Mouse (Mus musculus): ENCODE results near the gene Defb42. TPM values are rescaled to one million over a fixed set of nuclear protein-coding genes. Genes with fewer than 3 reads are reported as not detected.

Defb42 gene
- 0.17 and 0.21 TPM in 2 replicates for polyA plus RNA-seq (2012; rRNA removed)

GRCm38 (mm10) chr14:63046691-63047090 is at the start of gene Defb42:
Gene Defb42, plus strand, starts transcription at chr14:63046991.

GRCm38 (mm10) chr14:62997777-62998176 is 49.0 kb upstream of the Defb42 start, which contains the start of gene Defb47:
Gene Defb47, plus strand, starts transcription at chr14:62998077.

GRCm38 (mm10) chr14:63011471-63011870 is 35.3 kb upstream of the Defb42 start, which contains the start of gene Defb43:
Gene Defb43, plus strand, starts transcription at chr14:63011771.

GRCm38 (mm10) chr14:63049910-63050370 is 3.1 kb downstream of the Defb42 start, which contains the start of gene Defb30:
Gene Defb30, minus strand, starts transcription at chr14:63049960.

Other genes starting within 250 kb of the Defb42 start
- gene Wdfy2, start 209.3 kb upstream of the Defb42 start, polyA plus RNA-seq (2012; rRNA removed) = 10.3 and 14.2 TPM in 2 replicates
- gene Defb48, start 62.5 kb upstream of the Defb42 start, polyA plus RNA-seq (2012; rRNA removed) = 0.14 TPM in 1 of 2 replicates, not detected in the other
- not detected in 2 replicates for gene Defb47, start 48.9 kb upstream of the Defb42 start, polyA plus RNA-seq (2012; rRNA removed)
- not detected in 2 replicates for gene Defb43, start 35.2 kb upstream of the Defb42 start, polyA plus RNA-seq (2012; rRNA removed)
- not detected in 2 replicates for gene Defb30, start 3.0 kb downstream of the Defb42 start, polyA plus RNA-seq (2012; rRNA removed)

Measured in central nervous system, embryonic 11.5 days (tissue).